Mouse (Mus musculus) frontal cortex, adult 2 months (tissue): ENCODE measurements at regions not wholly inside any gene's neighbourhood (a gene's known extent, or its start where the extent isn't known, plus 50 kb on each side); places are given as distances from the start of the nearest gene placed in this dataset.
"Not testable (repeated sequence)": the region's sequence is repeated elsewhere in the genome, so short reads cannot be mapped to it uniquely, and the experiment has no call there.

Experiments
- DNase-seq, 2 experiments: peaks; one replicate each; pipeline ENCODE4 v3.0.0; 2022; ENCODE audit warnings: low spot score in 1 of 2; ENCODE audit errors: extremely low spot score in 1 of 2

- peak; percentile 15 to 59 for DNase-seq
Observed at GRCm38 (mm10) chr10:66640890-66641847, 454.8 kb upstream of the Jmjd1c start.

- no peak for DNase-seq
Observed at GRCm38 (mm10) chr10:66641966-66642365, 454.0 kb upstream of the Jmjd1c start.

- DNase-seq: no peak
Observed at GRCm38 (mm10) chr10:66643160-66643559, 452.8 kb upstream of the Jmjd1c start.

GRCm38 (mm10) chr10:66657520-66657919, 438.4 kb upstream of the Jmjd1c start:
- DNase-seq: no peak

- DNase-seq: no peak
Observed at GRCm38 (mm10) chr10:66683160-66683559, 412.8 kb upstream of the Jmjd1c start.

- not testable (repeated sequence) for DNase-seq
Observed at GRCm38 (mm10) chr10:66689196-66689595, 406.7 kb upstream of the Jmjd1c start.

- no peak for DNase-seq
Observed at GRCm38 (mm10) chr10:66694549-66695285, 401.2 kb upstream of the Jmjd1c start.

GRCm38 (mm10) chr10:66714926-66715325, 381.0 kb upstream of the Jmjd1c start:
- not testable (repeated sequence) for DNase-seq

GRCm38 (mm10) chr10:66717909-66718308, 378.0 kb upstream of the Jmjd1c start:
- peak in 1 of 2 experiments; percentile 23 for DNase-seq

GRCm38 (mm10) chr10:66719796-66720195, 376.1 kb upstream of the Jmjd1c start:
- no peak for DNase-seq

- no peak for DNase-seq
Observed at GRCm38 (mm10) chr10:66733631-66734030, 362.3 kb upstream of the Jmjd1c start.

- DNase-seq: peak in 1 of 2 experiments; percentile 47
Observed at GRCm38 (mm10) chr10:66734853-66735252, 361.1 kb upstream of the Jmjd1c start.

- DNase-seq: no peak
Observed at GRCm38 (mm10) chr10:66739017-66739416, 356.9 kb upstream of the Jmjd1c start.

- DNase-seq: peak in 1 of 2 experiments; percentile 31
Observed at GRCm38 (mm10) chr10:66741819-66742218, 354.1 kb upstream of the Jmjd1c start.

- no peak for DNase-seq
Observed at GRCm38 (mm10) chr10:66743254-66743653, 352.7 kb upstream of the Jmjd1c start.

- no peak for DNase-seq
Observed at GRCm38 (mm10) chr10:66745871-66746270, 350.1 kb upstream of the Jmjd1c start.

GRCm38 (mm10) chr10:66752237-66752810, 343.6 kb upstream of the Jmjd1c start:
- no peak for DNase-seq

GRCm38 (mm10) chr10:66756866-66757265, 339.1 kb upstream of the Jmjd1c start:
- no peak for DNase-seq

- peak in 1 of 2 experiments; percentile 58 for DNase-seq
Observed at GRCm38 (mm10) chr10:66770161-66771030, 325.5 kb upstream of the Jmjd1c start.
